Mouse (Mus musculus) liver, embryonic 14.5 days (tissue): ENCODE results near the gene Mgat1. TPM values are rescaled to one million over a fixed set of nuclear protein-coding genes. Genes with fewer than 3 reads are reported as not detected.

Experiments
- ATAC-seq: fragments of 200-750 bp; cut with Nextera tagmentation; 2 replicates; pipeline ENCODE4 v1.8.0; 2017; ENCODE audit warnings: moderate number of reproducible peaks, mild to moderate bottlenecking, moderate library complexity; ENCODE audit not compliant: insufficient read depth
- DNase-seq, 3 experiments: peaks; one replicate each; pipeline ENCODE4 v3.0.0-alpha.2; 2012 to 2013; ENCODE audit warnings: low read depth in 3 of 3, low spot score in 3 of 3
- H3K27ac ChIP-seq: fragments of 300-500 bp; sonication (generic); 2 replicates; pipeline ENCODE4 v1.5.1; 2014; ENCODE audit warnings: moderate library complexity, mild to moderate bottlenecking, control low read depth, inconsistent platforms
- H3K27me3 ChIP-seq: fragments of 300-500 bp; sonication (generic); 2 replicates; pipeline ENCODE4 v1.6.1; 2014; ENCODE audit warnings: mild to moderate bottlenecking, low read length, moderate library complexity; ENCODE audit not compliant: control insufficient read depth, insufficient read depth
- H3K36me3 ChIP-seq: fragments of 300-500 bp; sonication (generic); replicated peaks from 2 replicates; pipeline ENCODE4 v1.6.1; 2014; ENCODE audit warnings: low read depth; ENCODE audit not compliant: control insufficient read depth, insufficient read depth
- H3K4me1 ChIP-seq, 2 experiments: fragments of 200-500 bp in 1 of 2; fragments of 300-500 bp in 1 of 2; sonication (generic) in 1 of 2; replicated peaks; 2 replicates each; pipeline ENCODE4 v1.6.1; 2012 to 2014; ENCODE audit warnings: antibody characterized with exemption in 1 of 2, inconsistent platforms in 1 of 2, low read length in 1 of 2; ENCODE audit not compliant: control insufficient read depth in 2 of 2, insufficient read depth in 2 of 2
- H3K4me2 ChIP-seq: fragments of 300-500 bp; sonication (generic); 2 replicates; pipeline ENCODE4 v1.6.1; 2014; ENCODE audit warnings: low read depth, mild to moderate bottlenecking, control low read depth, moderate library complexity
- H3K4me3 ChIP-seq, 2 experiments: fragments of 200-500 bp in 1 of 2; fragments of 300-500 bp in 1 of 2; sonication (generic) in 1 of 2; 2 replicates each; pipeline ENCODE4 v1.5.1; 2012 to 2014; ENCODE audit warnings: low read depth in 2 of 2, low read length in 2 of 2, mild to moderate bottlenecking in 2 of 2, control low read depth in 1 of 2, inconsistent platforms in 1 of 2, moderate library complexity in 1 of 2; ENCODE audit not compliant: insufficient read depth in 1 of 2
- H3K9ac ChIP-seq: fragments of 300-500 bp; sonication (generic); replicated peaks from 2 replicates; pipeline ENCODE4 v1.6.1; 2014; ENCODE audit warnings: mild to moderate bottlenecking, control low read depth, moderate library complexity
- H3K9me3 ChIP-seq: fragments of 300-500 bp; sonication (generic); 2 replicates; pipeline ENCODE4 v1.6.1; 2016; ENCODE audit warnings: low read length, mixed read lengths; ENCODE audit not compliant: control insufficient read depth
- CTCF ChIP-seq: IDR thresholded peaks from 2 replicates; pipeline ENCODE4 v1.5.1; 2016; ENCODE audit warnings: antibody characterized with exemption, low read depth, control low read depth
- EP300 ChIP-seq: IDR thresholded peaks from 2 replicates; pipeline ENCODE4 v1.6.1; 2016; ENCODE audit warnings: antibody characterized with exemption, low read depth
- WGBS: fragments of 180-500 bp; shearing (Covaris S2); extraction: QIAGEN DNeasy Blood & Tissue Kit; methylation state at CpG from one replicate; pipeline ENCODE4 v1.1.7; 2014; ENCODE audit not compliant: insufficient replicate concordance; 5-methylcytosine and 5-hydroxymethylcytosine counted together
- polyA plus RNA-seq, 2 experiments: library from polyadenylated mRNA; depleted of rRNA in 1 of 2; stranded (reverse) in 1 of 2; unstranded in 1 of 2; fragments of >200 nt; fragmentation: Nextera tagmentation in 1 of 2; extraction: Ambion mirVana in 1 of 2; gene quantifications; 2 replicates each; pipeline versions ENCODE4 v1.2.1 to v1.2.3; 2012 to 2014

Gene Mgat1
- polyA plus RNA-seq, 2 experiments = 22.6 to 22.8 TPM

DNA sequence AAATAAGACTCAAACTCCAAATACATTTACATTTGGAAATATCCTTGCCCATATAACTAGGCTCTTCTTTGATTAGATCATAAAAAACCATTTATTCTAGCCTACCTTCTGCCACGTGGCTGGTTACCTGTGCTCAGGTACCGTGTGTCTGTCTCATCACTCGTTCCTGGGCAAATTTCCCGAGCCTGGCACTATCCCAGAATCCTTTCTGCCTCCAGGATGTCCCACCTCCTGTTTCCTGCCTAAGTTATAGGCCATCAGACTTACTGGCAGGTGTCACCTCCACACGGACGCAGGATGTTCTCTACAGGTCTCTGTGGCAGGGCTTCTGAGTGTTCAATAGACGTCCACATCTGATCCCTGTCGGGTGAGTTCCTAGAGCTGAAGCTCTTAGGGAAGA lies 21.1 kb downstream of the Mgat1 start:
- H3K27me3 ChIP-seq = no peaks in the 10 kb centered on the region
- H3K4me2 ChIP-seq = no peak overlapping the region
- TF ChIP-seq EP300 (no peak), CTCF (no peak)
- peaks cover 26% of the 10 kb centered on the region for H3K36me3 ChIP-seq
- peaks cover 0 to 8% of the 10 kb centered on the region in 2 experiments; a peak in 2 of 4 replicates for H3K4me1 ChIP-seq
- no peak for DNase-seq
- 74% methylated on average over 8 of the region's 8 CpGs for WGBS
- no peak overlapping the region for H3K9ac ChIP-seq
- H3K27ac ChIP-seq = no peak overlapping the region
- ATAC-seq = no peak
- no peaks in the 10 kb centered on the region for H3K9me3 ChIP-seq
- H3K4me3 ChIP-seq = no peak overlapping the region

DNA sequence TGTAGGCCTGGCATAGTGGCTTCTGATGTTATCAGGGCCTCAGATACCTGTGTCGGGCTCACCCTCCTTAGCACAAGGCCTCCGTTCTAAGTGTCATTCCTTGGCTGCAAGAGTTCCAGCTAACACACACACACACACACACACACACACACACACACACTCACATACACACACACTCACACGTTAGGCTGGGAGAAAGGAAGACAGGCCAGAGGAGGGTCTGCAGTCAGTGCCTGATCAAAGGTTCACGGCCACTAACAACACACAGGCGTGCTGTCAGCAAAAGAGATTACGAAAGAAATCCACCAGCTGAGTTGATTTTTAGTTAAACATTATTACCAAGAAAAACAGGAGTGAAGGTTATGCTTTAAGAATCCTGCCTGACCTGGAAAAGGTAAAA lies 22.7 kb downstream of the Mgat1 start:
- 73% methylated on average over 6 of the region's 6 CpGs for WGBS
- H3K9ac ChIP-seq = no peak overlapping the region
- H3K27ac ChIP-seq = no peak overlapping the region

DNA sequence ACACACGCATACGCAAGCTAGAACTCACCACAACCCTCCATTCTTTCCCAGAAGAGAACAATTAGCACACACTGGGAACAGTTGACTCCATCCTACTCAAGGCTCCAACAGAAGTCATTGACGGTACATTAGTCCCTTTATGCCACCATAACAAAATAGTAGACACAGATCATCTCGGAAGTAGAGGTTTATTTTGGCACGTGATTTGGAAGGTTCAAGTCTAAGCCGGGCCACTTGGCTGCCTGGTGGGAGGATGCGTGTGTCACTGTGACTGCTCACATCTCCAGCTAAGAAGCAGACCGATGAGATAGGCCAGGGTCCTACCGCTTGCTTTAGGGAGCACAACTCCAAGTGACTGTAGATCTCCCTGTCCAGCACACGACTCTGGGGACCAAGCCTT lies 23.3 kb downstream of the Mgat1 start:
- no peak for TF ChIP-seq EP300
- TF ChIP-seq CTCF = no peak
- DNase-seq = no peak
- Histone ChIP-seq H3K4me3 (no peak overlapping the region), H3K4me1 (peaks cover 0 to 8% of the 10 kb centered on the region in 2 experiments; a peak in 2 of 4 replicates), H3K9ac (no peak overlapping the region), H3K36me3 (peaks cover 6% of the 10 kb centered on the region; the same call in 1 of the 2 replicates), H3K27ac (no peak overlapping the region), H3K4me2 (no peak overlapping the region), H3K9me3 (no peaks in the 10 kb centered on the region), H3K27me3 (no peaks in the 10 kb centered on the region)
- 80% methylated on average over 10 of the region's 10 CpGs for WGBS
- no peak for ATAC-seq

More for the DNA sequence above, 22.7 kb downstream of the Mgat1 start:
- Histone ChIP-seq H3K4me1 (peaks cover 0 to 8% of the 10 kb centered on the region in 2 experiments; a peak in 2 of 4 replicates), H3K4me3 (no peak overlapping the region), H3K4me2 (no peak overlapping the region), H3K36me3 (peaks cover 10% of the 10 kb centered on the region), H3K9me3 (no peaks in the 10 kb centered on the region), H3K27me3 (no peaks in the 10 kb centered on the region)
- no peak for DNase-seq
- TF ChIP-seq EP300 (no peak), CTCF (no peak)
- peak; percentile 38; the same call in 1 of the 2 replicates for ATAC-seq

DNA sequence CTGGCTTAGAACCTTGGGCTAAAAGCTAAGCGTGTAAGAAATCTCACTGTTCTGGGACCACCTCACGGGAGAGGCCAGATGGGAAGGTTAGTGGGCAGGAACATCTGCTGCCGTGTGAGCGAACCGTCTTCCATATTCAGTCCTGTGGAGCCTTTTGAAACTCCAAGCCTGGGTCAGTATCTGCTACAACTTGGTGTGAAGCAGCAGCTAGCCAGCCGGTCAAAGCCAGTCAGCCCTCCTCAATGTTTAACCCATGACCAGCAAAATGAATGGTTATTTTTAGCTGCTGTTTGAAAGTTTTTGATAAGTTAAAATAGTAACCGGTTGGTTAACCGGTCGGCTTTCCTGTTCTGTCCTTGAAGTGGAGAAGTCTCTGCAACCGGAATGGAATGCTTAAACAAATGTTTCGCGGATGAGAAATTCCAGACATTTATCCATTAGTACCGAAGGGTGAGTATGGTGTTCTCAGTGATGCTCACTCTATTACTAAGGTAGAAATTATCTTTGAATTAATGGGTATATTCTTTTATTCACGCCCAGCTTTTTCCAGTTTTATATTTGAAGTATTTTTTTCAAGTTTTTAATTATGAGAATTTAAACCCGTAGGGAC lies 24.1 kb downstream of the Mgat1 start:
- Histone ChIP-seq H3K4me1 (peaks cover 0 to 8% of the 10 kb centered on the region in 2 experiments; a peak in 2 of 4 replicates), H3K4me3 (no peak overlapping the region), H3K9ac (no peak overlapping the region), H3K9me3 (no peaks in the 10 kb centered on the region), H3K36me3 (peaks cover 3% of the 10 kb centered on the region; the same call in 1 of the 2 replicates), H3K27ac (no peak overlapping the region), H3K27me3 (no peaks in the 10 kb centered on the region), H3K4me2 (no peak overlapping the region)
- 72% methylated on average over 15 of the region's 15 CpGs for WGBS
- no peak for ATAC-seq
- DNase-seq = no peak
- no peak for TF ChIP-seq CTCF
- TF ChIP-seq EP300 = no peak

DNA sequence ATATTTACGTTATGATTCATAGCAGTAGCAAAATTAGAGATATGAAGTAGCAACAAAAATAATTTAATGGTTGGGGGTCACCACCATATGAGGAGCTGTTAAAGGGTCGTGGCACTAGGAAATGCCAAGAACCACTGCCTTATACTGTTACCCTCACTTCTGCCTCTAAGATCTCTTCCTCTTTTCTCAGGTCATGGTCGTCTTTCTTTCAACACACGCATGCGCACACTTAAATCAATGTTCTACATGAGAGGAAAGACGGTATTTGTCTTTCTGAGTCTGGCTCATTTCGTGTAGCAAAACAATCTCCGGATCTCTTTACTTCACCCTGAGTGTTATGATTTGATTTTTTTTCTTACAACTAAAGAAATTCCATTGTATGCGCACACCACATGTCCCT lies 25.8 kb downstream of the Mgat1 start:
- no peak for ATAC-seq

More for the DNA sequence above, 25.8 kb downstream of the Mgat1 start:
- Histone ChIP-seq H3K27me3 (no peaks in the 10 kb centered on the region), H3K36me3 (no peaks in the 10 kb centered on the region; the same call in 1 of the 2 replicates), H3K9me3 (no peaks in the 10 kb centered on the region), H3K4me3 (no peak overlapping the region), H3K4me1 (peaks cover 0 to 8% of the 10 kb centered on the region in 2 experiments; a peak in 2 of 4 replicates), H3K27ac (no peak overlapping the region), H3K4me2 (no peak overlapping the region), H3K9ac (no peak overlapping the region)
- no peak for DNase-seq
- no peak for TF ChIP-seq CTCF
- no peak for TF ChIP-seq EP300
- 66% methylated on average over 9 of the region's 9 CpGs for WGBS
